Mouse (Mus musculus) NIH3T3 (cell line): ENCODE data around the gene Siae.

Source experiments
- DNase-seq: peaks from one replicate; pipeline ENCODE4 v3.0.0-alpha.2; 2012; ENCODE audit warnings: low read depth

The Siae gene

DNA sequence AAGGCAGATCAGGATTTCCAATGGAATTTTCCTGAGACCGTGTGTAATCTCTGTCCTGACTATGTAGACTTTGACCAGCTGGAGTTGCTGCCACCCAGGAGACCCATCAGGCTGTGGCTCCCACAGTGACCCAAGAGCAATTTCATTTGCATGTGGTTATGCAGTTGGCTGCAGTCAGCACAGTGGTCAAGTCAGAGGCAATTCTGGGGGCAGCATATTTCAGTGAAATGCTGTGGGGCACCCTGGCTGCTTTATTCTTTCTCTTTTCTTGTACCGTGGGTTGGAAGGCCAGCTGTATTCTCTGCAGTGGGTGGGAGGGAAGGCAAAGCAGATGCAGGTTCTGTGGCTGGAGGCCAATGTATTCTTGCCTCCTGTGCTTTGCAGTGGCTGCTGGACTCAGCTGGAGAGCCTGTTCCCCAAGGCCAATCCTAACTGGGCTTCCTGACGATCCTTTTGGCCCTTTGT lies 70.6 kb downstream of the Siae start:
- no peak for DNase-seq

DNA sequence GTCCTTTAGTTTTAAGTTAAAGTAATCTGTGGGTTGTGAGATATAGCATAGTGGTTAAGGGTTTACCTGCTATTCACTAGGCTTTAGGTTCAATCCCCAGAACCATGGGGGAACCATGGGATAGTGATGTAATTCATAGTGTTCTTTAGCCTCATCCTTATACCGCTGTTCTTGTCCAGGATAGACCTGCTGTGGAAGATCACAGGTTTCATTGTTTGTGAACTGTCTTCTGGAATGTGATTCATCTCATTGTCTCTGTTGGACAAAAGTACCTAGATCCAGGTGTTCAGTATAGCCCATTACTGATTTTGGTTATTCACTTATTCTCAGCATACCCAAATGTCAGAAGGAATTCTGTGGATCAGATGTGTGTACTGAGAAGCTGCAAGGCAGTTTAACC lies 71.8 kb downstream of the Siae start:
- no peak for DNase-seq

DNA sequence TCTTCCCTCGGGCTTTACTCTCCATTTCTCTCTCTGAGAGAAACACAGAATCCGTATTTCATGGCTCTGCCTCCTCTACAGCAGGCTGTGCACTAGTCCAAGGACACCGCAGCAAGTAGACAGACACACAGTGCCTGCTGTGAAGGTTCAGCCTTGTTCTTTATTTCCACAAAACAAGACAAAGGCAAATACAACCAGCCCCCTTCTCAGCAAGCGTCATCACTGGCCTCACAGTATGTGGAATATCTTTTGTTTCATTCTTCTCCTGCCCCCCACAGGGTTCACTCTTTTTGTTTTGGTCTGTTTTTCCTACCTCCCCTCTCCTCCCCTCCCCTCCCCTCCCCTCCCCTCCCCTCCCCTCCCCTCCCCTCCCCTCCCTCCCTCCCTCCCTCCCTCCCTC lies 73.1 kb downstream of the Siae start:
- no peak for DNase-seq

DNA sequence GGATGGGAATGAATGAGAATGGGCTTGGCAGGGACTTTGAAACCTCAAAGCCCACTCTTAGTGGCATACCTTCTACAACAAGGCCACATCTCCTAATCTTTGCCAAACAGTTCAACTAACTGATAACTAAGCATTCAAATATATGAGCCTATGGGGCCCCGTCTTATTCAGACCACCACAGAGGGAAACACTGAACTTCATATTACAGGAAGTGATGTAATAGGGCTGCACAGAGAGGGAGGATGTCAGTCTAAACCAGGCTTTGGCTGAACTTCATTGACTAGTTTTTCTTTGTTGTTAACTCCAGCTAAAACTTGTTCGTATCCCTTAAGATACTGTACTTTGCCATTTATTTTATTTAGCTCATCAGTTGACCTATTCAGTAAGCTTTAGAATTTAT lies 74.4 kb downstream of the Siae start:
- no peak for DNase-seq

DNA sequence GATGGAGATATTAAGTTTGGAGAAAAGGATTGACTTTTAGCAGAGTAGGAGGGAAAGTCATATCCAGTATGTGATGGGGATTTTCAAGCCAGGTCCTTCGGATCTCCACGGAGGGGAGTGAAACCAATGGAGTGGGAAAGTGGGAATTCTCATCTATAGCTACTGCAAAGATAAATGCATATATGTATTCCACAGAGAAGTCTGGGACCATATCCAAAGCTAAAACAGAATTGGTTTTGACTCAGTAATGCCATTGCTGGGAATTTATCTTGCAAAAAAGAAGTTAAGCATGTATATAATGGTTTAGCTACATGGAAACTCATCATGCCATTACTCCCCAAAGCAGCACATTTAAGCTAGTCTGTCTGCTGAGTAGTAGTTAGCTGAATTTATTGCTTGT lies 76.8 kb downstream of the Siae start:
- no peak for DNase-seq

DNA sequence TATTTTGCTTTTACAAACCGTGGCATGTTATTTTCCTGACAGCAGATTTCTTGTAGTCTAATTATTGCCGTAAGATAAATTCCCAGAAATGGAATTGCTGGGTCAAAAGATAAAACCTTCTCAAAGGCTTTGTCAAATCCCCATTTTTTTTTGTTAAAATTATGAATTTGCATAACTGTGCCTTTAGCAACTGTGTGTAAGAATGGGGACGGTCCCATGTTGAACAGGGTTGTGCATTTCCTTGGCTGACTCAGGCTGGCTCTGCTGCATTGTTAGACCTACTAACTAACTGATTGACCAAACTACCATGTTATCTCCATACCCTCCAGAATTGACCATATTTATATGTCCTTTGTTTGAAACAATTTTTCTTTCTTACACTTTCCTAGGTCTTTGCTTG lies 78.8 kb downstream of the Siae start:
- DNase-seq = no peak

DNA sequence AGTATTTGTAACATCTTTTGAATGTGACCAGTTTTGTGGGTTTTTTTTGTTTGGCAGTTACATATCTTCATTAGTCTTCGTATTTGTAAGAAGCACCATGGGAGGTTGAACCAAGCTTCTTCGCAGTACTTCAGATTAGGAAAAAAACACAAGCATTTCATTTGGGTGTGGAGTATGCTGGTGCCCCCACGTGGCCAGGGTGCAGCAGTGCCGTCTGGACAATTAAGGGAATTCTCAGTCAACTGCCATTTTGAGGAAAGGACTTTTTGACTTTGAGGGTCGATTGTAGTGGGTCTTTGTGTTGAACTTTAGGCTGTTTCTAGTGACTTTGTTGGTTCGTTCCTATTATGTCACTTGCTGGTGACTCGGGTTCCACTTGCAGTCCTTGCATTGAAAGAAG lies 80.8 kb downstream of the Siae start:
- DNase-seq = peak; percentile 69

DNA sequence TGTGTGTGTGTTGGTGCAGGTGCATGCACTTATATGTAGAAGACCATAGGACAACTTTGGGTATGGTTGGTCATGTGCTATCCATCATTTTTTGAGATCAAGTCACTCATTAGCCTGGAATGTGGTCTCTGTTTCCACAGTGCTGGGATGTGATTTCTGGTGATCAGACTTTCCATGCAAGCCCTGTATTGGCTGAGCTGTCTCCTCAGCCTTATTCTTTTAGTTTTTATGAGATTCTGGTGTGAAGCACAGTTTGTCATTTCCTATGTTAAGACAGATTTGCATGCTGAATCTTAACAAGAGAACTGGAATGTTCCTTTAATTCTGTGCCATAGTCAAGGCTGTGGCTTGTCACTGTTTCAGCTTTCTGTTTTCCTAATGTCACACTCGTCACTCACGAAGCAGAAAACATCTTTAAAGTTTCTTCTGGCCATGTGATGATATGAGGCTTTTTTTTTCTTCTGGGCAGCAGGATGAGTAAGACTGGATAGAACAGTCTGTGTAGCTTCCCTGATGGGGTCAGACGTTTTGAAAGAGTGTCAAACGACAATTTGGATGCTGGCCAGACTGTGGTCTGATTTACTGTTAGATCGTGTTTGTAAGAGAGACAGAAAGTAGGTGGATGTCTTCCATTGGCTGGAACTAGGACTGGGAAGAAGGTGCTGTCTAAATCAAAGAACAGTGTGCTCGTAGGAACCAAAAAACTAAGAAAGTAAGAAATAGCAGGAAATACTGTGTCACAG lies 81.5 kb downstream of the Siae start:
- DNase-seq = peak; percentile 50

DNA sequence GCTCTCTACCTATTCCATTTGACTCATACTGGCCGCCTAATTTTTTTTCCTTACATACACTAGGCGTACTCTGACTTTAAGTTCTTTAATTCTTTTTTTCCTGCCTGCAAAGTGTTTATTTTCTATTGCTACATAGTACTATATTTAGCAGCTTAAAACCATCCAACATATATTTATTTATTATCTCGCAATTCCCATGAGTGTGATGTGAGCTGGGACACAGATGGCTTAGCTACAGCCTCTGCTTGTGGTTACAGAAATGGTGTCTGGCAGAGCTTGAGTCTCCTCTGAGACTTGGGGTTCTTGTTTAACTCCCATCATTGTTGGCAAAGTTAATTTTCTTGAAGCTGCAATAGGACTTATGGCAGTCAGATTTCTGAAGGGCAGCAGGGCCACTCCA lies 83.2 kb downstream of the Siae start:
- no peak for DNase-seq

DNA sequence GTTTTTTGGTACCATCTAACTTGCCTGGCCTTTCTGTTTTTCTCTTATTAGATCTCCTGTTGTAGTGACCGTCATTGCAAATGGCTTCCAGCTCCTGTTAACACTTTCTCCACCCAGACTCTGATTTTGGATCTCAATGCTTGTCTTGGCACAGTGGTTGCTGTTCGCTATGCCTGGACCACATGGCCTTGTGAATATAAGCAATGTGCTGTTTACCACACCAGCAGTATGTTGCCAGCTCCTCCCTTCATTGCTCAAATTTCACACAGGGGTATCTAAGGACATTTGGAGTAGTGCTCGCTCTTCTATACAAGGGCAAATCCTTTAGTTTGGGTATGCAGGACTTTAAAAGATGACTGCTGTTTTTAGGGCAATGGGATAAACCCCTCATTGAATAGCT lies 90.7 kb downstream of the Siae start:
- peak; percentile 41 for DNase-seq

DNA sequence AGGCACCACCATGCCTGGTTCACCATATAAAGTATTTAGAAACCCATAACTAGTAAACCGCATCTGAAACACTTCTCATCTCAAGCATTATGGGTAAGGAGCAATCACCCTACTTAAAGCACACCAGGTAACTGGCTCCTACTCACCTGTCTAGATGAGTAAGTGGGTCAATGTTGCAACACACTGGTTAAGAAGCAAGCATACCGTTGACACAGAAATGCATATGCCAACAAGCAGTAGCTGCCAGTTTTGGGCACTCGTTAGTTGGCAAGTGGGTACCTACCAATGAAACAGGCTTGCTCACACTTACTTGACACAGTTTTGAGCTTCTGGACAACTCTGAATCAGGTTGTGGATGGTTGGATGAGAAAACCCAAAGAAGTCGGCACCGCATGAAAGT lies 95.1 kb downstream of the Siae start:
- DNase-seq = no peak

DNA sequence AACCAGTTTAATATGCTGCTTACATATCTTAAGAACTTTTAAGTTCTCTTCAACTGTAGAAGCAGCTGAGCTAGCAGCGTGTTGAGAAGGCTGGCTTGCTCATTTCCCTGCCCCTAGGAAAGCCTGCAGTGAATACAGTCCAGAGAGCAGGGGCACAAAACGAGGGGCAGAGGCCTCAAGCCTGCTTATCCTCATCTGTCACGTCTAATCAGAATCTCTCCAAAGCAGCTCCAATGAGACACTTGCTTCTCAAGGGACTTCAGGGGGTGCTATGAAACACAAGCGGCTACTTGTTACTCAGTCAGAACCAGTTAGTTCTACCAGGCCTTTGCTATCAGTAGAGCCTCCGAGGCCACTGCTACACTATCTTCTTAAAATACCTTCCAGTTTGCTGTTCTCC lies 98.3 kb downstream of the Siae start:
- no peak for DNase-seq

DNA sequence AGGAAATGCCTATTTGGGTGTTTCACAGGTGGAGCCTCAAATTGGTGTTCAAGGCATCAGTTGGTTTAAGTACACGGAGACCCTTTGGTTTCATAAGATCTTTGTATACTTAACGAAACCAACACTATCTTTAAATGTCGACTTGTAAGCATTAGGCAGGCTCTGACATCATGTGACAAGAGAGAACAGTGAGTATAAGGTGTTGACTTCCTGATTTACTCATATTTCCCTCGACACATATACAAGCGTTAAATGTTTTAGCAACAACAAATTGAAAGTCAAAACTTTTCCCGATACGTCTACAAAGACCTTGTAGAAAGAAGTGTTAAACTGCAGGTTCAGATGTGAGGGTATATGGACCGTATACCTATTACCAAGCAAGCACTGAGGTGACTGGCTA lies 100.5 kb downstream of the Siae start:
- peak; percentile 38 for DNase-seq

DNA sequence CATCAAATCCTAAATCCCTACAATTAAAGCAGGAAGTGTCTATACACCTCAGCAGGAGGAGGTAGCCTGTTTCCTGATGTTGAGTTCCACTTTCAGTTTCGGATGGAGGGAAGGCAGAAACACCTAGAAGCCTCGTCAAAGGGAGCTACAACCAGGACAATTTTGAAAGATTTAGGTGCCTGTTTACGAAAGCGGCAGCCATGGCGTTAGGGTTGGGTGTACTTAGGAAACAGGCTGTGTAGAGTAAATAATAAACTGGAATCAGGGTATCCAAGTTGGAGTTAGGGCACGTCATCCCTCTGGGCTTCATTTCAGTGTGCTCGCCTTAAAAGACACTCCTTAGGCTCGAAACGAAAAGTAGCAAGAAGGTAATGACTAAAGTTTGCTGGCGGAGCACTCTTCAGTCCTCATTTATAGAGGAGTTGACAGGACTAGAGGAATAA lies 101.0 kb downstream of the Siae start:
- DNase-seq = peak; percentile 46

DNA sequence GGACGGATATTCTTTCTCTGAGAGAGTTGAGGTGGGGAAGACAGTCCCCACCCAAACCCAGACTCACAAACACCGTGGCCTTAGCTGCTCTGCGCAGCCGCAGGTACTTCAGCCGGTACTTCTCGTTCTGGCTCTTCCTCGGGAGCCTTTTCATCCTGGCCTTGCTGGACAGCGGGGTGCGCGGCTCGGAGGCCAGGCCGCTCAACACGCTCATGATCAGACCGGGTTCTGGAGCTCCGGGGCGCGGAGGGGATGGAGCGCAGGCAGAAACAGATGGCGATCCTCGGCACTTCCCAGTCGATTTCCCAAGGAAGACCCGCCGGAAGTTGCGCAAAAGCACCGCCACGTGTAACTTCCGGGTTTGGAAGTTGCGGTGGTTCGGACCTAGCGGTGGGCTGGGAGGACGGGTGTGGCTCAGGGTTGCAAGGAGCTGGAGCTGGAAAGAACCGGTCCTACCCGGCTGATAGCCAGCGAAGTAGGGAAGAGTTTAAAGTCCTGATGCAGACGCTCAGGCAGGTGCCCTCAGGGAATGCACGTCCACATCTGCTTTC lies 101.5 kb downstream of the Siae start, which contains the start of gene Tbrg1:
Gene Tbrg1, minus strand, starts transcription at position 382 of the 551 bp plus-strand sequence.
- peak; percentile 97 for DNase-seq

DNA sequence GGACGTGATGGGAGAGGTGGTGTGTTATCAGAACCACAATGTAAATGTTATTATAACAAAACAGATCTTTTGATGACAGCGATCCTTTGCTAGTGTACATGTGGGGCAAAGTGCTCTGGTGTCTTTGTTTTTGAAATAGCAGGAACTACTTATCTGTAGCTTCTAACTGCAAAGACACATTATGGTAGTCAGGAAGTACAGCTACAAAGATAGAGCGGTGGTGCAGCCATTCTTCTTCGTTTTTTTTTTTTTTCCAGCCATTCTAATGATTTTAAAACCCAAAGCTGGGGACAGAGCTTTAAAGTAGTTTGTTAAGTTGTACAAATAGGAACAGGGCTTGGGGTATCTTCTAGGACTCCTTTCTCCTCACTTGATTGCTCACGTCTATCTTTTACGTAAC lies 103.9 kb downstream of the Siae start:
- no peak for DNase-seq

DNA sequence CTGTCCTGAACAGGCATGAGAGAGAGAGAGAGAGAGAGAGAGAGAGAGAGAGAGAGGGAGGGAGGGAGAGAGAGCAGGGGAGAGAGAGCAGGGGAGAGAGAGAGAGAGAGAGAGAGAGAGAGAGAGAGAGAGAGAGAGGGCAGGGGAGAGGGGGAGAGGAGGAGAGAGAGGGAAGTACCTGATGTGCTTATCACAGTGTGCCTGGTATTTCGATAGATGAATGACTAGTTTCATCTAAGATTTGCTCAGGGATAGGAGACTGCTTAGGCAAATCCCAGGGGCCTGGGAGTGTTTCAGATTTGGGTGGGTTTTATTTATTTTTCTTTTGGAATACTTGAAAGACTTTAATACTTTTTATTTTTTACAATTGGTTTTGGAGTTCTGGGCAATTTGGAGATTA lies 107.7 kb downstream of the Siae start:
- no peak for DNase-seq

DNA sequence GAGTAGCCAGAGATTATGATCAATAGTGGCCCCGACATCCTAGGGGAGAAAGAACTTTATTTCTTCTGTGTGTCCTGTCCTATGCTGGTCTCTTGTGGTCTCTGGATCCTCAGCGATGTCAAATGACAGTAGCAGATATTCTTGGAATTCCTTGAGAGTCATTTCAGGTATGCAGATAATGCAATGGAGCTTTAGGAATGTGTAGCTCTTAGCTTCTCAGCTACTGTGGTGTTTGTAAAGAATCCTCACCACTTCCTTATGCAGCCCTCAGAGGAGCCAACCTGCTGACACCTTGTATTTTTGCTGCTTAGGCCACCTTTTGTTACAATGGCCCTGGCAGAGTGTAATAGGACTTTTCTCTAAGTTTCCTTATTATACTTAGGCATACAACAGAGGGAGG lies 109.1 kb downstream of the Siae start:
- no peak for DNase-seq

DNA sequence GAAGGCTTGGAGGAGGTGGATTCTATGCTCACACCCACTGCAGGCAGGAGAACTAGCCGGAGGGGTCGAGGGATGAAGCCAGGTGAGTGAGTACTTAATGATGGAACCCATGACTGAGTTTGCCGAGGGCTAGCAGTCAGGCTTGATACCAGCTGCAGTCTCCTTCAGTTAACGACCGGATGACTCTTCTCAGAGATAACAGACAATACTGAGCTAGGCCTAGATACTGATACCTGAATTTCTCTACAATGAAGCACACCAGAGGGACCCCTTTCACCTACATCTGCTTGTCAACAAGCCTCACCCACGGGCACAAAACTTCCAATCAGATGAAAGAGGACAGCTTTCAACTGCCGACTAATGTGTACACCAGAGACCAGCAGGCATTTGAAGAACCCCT lies 110.5 kb downstream of the Siae start:
- no peak for DNase-seq

DNA sequence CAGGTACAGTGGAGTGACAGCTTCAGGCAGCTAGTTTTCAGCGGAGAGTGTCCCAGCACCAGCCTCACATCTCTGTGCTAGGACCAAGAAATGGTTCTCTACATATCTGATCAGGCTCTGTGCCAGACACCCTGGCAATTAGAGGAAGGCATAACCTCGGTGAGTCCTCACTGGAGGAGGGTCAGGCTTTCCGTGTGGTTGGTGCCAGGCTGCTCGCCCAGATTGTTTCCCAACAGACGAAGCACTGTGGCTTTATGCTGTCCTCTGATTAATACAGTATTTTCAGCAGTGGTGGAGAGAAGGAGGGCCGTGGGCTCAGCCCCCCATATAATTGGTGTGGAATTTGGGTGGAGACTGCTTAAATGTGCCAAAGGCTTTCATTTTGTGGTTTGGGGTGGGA lies 113.6 kb downstream of the Siae start, which contains the start of gene Panx3:
Gene Panx3, minus strand, starts transcription at position 121 of the 400 bp plus-strand sequence.
- peak; percentile 14 for DNase-seq

DNA sequence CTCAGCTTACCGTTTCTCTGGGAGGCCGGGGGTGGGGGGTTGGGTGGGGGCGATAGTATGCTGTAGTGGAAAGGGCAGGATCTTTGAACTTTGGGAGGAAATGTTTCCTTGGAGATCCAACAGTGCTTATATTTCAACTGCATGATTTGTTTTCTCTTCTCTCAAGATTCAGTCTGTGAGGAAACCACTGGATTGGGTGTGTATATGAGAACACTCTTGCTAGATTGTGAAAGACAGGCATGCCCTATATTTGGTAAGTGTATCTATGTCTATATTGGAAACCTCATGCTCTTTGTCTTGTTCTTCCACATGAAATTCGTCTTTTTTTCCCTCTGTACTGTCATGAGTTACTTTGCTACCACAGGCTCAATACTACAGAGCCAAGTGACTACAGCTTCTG lies 114.2 kb downstream of the Siae start:
- DNase-seq = no peak

DNA sequence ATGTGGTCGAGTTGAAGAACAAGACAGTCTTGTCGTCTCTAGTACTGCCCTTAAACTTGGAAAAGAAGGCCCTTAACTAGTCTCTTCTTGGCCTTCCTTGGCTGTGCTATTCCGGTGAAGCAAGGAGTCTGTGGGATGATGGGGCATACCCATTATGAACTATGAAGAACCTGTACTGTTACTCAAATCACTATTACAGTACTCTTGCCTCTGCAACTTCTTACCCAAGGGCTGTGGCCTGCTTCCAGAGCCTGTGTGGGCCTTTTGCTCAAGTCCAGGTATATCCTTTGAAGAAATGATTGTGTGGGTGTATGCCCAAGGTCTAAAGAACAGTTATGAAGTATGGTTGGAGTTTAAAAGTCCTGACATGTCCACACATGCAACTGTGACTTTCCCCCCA lies 114.8 kb downstream of the Siae start:
- no peak for DNase-seq

DNA sequence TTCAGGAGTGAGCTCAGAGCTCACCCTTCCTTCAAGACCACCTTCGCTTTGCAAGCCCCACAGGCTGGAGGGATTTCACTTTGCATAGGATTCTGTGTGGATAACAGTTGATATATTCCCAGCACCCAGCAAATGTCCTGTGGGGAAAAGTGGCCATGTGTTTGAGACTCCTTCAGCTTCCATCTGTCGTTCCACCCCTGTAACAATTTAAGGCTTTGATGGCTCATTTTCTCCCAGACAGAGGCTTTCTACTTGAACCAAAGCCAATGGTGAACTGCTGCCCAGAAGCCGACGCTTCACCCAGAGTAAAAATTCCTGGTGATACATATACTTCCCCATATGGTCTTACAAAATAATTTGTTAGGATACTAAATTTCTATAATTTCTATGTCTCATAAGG lies 119.8 kb downstream of the Siae start:
- no peak for DNase-seq

DNA sequence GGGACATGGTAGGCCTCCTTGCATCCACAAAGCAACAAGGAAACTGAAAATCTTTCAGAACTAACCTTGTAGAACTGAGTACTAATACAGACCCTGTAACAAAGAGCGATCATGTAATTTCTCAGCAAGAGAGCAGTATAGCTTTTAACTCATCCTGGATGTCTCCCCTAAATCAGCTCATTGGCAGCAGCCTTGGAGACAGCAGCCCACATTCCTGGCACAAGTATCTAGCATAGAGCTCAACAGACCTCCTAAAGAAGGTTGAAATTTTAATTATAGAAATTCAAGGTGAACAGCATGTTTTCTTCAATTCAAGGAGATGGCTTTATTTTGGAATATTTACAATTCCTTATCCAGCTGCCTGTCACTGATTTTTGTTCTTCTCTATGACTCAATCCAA lies 125.6 kb downstream of the Siae start:
- DNase-seq = no peak
